Mouse (Mus musculus): Measurements from ENCODE around the gene Fndc10. TPM values are rescaled to one million over a fixed set of nuclear protein-coding genes. Genes with fewer than 3 reads are reported as not detected.
A peak's percentile ranks its signal among the peaks of the same experiment; 100 is the strongest.
"Not testable (repeated sequence)": the region's sequence is repeated elsewhere in the genome, so short reads cannot be mapped to it uniquely, and the experiment has no call there.

Fndc10 gene
- total RNA-seq, 2 experiments from 2014 or later: 1.6 to 2.4 TPM

- ATAC-seq (replicated peaks; ENCODE audit: poor library complexity): 0 out of 2 replicates have a peak, but pooled peaks have one; percentile 23
Measured at GRCm38 (mm10) chr4:155683670-155684277, 10.4 kb upstream of the Fndc10 start.

GRCm38 (mm10) chr4:155687764-155688163 is 6.4 kb upstream of the Fndc10 start:
- ATAC-seq (replicated peaks; ENCODE audit: poor library complexity): not testable (repeated sequence)

DNA sequence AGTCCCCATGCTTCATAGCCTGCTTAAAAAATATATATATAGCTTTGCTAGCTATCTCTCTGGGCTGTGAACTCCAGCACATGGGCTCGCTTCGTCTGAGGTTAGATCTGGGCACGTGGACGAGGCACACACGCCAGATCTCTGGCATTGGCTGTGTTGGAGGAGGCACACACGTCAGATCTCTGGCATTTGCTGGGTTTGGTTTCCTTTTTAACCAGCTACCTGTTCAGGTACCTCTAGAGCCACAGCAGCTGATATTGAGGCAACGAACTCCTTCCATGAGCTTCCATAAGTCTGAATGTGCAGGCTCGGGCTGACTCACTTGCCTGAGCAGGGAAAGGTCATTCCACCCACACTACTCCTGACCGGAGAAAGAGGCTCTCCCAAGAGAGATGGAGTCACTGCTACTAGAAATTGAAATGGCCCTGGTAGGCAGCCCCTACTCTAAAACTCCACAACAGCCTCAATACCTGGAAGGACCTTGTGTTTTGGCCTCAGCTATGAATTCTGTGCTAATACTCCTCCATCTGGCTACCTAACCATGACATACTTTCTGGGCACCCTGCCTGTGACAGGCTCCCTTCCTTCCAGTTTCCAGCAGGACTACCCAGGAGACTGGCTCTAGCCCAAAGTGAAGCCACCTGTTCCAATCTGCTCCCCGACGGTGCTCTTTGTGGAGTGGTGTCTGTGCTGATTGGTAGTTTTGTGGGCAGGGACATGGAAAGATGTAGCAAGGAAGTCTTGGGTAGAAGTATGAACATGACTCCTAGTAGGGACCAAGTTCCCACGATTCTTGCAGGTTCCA is 3.4 kb upstream of the Fndc10 start:
- no peak for ATAC-seq (replicated peaks; ENCODE audit: poor library complexity)

DNA sequence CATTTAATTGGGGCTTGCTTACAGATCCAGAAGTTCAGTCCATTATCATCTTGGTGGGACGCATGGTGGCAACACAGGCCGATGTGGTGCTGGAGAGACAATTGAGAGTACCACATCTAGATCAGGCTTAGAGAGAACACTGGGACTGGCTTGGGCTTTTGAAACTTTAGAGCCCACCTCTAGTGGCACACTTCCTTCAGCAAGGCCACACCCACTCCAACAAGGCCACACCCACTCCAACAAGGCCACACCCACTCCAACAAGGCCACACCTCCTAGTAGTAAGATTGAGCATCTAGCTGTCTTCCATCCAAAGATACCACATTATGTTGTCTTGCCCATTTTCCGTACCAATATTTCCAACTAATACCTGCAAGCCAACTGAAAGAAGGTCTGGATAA is 1.7 kb upstream of the Fndc10 start:
- peak; percentile 26; the same call in 1 of the 2 replicates for ATAC-seq (replicated peaks; ENCODE audit: poor library complexity)

- peak; percentile 76 for ATAC-seq (replicated peaks; ENCODE audit: poor library complexity)
Measured at GRCm38 (mm10) chr4:155694482-155695401, 600 bp downstream of the Fndc10 start.

DNA sequence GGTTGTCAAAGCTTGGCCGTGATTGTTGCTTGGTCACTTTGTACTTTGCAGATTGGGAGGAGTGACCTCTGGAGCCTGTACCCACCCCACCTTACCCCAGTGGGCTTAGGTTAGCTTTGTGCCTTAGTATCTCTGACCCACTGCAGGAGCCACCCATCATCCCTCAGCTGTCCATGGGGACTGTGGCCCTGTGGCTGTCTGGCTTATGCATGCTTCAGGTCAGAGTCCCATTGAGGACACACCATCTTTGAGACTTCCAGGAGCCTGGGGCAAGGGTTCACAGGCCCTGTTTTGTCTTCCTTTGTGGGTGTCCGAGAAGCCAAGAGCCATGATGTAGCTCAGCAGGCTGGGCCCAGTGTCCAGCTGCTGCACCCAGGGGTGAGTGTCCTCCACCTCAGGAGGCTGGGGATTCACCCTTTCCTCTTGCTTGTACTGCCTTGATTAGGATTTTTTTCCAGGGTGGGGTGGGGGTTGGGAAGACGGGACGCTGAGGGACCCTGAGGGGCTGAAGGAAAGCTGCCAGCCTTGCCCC is 1.5 kb downstream of the Fndc10 start:
- no peak for ATAC-seq (replicated peaks; ENCODE audit: poor library complexity)

DNA sequence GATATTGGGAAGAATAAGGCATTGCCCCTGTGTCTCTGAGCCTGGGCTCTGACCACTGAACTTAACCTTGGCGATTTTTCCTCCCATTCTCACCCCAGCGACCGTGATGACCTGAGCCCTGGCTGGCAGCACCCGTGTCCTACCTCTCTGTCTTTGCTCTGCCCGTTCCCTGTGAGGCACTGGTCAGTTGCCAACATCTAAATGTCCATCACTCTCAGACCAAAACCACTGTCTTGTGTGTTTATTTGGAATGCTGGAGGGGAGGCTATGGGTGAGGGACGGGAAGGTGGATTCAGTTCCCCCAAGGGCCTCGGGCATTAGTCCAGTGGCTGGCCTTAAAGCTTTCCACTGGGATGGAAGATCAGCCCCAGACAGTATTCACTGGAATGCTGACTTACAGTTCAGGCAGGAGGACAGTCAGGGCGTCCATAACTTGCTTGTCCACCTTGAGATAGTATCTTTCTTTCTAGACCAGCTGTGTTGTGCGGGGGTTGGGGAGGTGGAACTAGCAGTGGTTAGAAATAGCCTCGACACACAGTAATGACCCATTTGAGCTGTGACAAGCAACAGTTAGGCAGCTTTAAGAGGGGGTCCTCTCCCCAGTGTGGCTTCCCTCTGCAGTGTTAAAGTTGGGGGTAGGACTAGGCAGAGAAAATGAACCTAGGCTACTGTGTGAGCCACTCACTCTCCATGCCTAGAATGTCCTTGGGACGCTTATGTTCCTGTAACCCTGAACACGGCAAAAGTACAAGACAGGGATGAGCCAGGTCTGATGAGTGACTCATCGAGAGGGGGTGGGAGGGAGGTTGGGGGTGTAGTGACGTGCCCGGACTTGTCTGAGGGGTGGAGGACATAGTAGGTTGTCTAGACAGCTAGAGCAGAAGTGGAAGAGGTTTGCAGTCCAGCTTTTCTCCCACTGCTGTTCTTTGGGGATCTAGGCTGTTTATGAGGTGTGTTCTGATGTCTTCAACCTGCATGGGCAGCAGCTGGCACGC is 2.4 kb downstream of the Fndc10 start:
- ATAC-seq (replicated peaks; ENCODE audit: poor library complexity): no peak

GRCm38 (mm10) chr4:155700425-155700824 is 6.3 kb downstream of the Fndc10 start:
- ATAC-seq (replicated peaks; ENCODE audit: poor library complexity): peak; percentile 33; the same call in 1 of the 2 replicates

DNA sequence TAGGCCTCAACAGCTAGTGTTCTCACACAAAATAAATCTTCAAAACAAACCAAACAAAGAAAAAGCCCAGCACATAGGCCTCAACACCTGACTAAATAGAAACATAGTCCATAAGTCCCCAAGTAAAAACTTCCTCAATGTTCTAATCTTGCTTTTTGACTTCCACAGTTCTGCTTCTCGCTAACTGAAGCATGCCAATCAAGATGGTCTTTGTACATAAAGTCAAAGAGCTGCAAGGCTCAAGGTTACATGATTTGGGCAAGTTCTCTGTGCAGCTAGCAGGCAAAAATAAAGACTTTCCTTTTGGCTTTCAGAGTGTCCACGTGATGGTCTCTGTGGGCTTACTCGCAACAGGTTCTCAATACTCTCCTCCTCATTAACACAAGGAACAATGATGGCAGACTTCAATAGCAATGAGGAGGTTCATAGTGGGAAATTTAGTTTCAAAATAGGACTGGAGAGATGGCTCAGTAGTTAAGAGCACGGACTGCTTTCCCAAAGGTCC is 9.3 kb downstream of the Fndc10 start:
- ATAC-seq (replicated peaks; ENCODE audit: poor library complexity): no peak

DNA sequence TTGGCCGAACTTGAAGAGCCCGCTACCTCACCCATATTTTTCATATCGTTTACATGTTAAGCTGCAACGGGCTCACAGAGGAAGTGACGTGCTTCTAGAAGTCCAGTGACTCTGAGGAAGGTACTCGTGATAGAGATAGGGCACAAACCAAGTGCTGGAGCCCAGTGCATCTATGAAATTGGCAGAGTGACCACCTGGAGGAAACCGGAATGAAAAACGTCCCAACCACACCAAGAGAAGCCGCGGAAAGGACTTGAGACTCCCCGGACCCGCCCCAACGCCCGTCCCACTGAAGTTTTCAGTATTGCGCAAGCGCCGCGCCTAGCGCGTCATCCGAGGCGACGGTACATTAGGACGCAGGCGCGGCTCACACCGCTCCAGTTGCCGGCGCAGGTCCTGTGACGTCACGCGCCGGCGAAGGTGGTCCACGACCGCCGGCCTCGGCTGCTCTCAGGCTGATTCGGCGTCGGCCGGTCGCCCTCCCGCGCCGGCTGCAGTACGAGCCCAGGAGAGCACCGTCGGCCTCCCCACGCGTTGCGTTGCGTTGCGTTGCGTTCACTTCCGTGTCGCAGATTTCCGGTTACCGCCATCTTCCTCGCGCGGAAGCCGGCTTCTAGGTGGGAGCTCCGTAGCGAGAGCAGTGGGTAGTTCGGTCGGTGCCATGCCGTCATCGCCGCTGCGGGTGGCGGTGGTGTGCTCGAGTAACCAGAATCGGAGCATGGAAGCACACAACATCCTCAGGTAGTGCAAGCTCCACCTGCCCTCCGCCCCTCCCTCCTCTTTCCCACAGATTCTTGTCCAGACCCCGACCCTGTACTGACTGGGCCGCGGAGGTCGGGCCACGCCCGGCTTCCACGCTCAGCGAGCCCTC is 10.8 kb downstream of the Fndc10 start, which contains the start of gene Ssu72:
Gene Ssu72, plus strand, starts transcription at position 80 of the 871 bp plus-strand sequence.
- ATAC-seq (replicated peaks; ENCODE audit: poor library complexity): peak; percentile 79

DNA sequence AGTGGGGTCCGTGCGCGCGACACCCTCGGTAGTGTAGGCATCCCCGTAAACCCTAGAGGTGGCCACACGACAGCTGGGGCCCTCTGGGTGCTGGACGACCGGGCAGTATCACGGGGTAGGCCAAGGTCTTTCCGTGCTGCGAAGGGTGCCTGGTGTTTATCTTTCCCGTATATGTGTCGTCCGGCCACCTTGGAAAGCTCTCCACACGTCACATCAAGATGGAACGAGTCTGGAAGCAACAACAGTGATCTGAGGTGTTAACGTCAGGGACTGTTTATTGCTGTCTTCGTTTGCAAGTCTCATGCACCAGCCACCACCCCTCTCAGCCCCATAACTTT is 11.4 kb downstream of the Fndc10 start:
- ATAC-seq (replicated peaks; ENCODE audit: poor library complexity): peak; percentile 38

DNA sequence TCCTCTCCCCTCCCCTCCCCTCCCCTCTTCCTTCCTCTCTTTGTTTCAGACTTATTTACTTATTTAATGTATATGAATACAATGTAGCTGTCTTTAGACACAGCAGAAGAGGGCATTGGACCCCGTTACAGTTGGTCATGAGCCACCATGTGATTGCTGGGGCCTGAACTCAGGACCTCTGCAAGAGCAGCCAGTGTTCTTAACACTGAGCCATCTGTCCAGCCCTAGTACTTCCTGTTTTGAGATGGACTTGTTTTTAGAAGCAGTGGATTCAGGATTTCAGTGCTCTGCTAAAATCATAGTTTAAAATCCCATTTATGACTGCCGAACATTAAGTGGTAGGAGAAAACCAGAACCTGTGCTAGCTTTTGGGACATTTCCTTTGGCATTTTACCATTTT is 14.4 kb downstream of the Fndc10 start:
- ATAC-seq (replicated peaks; ENCODE audit: poor library complexity): no peak

DNA sequence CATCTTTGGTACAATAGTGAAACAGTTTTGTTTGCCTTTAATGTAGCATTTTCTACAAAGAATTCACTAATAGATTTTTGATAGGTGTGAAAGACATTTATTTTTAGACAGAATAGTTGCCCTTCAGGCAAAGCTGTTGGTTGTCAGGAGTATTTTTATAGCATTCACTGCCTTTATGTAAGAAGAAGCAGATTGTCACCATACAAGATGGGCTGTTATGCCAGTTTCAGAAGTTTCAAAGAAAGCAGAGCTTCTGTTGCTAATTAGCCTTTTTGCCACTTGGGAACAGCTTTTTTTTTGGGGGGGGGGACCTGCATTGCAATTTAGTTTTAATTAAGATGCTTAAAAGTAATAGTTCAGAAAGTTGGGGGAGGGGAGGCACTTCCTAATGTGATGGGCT is 14.8 kb downstream of the Fndc10 start:
- ATAC-seq (replicated peaks; ENCODE audit: poor library complexity): no peak

DNA sequence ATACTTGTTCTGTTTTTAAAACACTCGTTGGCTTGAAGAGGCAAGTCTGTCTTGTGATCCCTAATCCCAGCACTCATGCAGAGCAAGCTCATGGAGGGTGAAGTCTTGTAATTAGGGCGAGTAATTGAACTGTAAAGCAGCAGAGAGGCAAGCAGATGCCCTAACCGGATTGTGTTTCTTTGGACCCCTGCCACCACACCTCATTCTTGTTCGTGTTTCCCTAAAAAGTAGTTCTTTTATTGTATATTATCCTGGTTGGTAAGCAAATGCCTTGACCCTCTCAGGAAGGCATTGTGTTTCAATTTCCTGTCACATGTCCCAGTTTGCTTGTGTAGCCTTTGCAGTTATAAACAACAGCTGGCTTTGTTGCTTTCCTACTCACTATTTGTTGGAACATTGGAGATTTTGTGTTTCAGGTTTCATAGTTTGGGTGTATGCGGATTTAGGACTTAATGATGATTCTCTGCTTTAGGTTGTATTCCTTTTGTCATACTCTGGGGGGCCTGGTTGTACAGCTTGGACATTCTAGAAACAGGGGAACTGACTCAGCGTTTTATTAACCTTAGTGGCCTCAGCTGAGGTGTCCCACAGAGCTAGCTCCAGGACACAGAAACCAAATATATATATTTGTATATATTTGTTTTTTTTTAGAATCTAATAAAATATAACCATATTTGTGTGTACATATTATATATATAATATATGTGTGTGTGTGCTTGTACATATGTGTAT is 16.5 kb downstream of the Fndc10 start:
- peak; percentile 37; the same call in 1 of the 2 replicates for ATAC-seq (replicated peaks; ENCODE audit: poor library complexity)

DNA sequence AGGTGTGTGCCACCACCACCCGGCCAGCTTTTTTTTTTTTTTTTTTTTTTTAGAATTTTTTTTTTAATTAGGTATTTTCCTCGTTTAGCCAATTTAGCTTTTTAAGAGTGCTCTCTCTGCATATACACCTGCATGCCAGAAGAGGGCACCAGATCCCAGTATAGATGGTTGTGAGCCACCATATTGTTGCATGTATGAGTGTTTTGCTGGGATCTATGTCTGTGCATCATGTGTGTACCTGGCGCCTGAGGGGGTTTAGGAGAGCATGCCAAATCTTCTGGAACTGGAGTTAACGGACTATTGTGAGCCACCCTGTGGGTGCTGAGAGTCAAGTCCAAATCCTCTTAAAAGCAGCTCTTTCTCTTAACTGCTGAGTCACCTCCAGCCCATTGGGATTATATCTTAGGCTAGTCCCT is 27.5 kb downstream of the Fndc10 start:
- ATAC-seq (replicated peaks; ENCODE audit: poor library complexity): peak; percentile 84

DNA sequence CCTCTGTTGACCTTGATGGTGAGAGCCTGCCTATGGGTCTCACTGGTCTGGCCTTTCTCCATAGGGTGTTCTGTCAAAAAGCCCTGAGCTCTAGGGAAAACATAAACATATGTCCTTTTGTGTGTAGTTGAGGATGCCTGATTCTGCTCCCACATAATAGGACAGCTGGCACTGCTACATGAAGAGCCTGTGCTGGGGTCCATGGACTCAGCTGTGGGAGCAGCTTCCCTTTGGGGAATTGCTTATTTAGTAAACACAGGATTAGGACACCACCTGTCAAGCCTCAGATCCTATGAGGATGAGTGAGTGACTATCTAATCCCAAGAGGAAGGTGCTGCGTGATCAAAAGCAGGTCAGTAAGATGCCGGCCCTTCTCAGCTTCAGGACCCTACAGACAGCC is 33.9 kb downstream of the Fndc10 start:
- no peak for ATAC-seq (replicated peaks; ENCODE audit: poor library complexity)

DNA sequence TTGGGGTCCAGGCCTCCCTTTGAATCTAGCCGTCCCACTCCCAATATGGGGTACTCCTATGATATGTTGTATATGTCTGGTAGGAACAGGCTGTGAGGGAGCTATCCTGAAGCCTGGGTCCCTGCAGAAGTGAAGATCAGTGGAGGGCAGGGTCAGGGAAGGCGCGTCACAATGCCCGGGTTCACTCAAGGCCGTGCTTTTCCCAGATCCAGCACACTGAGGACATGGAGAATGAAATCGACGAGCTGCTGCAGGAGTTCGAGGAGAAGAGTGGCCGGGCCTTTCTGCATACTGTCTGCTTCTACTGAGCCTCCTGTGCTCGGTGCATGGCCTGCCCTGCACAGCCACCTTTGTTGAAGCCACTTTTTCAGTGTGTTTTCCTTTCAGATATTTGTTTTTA is 39.1 kb downstream of the Fndc10 start:
- ATAC-seq (replicated peaks; ENCODE audit: poor library complexity): no peak

DNA sequence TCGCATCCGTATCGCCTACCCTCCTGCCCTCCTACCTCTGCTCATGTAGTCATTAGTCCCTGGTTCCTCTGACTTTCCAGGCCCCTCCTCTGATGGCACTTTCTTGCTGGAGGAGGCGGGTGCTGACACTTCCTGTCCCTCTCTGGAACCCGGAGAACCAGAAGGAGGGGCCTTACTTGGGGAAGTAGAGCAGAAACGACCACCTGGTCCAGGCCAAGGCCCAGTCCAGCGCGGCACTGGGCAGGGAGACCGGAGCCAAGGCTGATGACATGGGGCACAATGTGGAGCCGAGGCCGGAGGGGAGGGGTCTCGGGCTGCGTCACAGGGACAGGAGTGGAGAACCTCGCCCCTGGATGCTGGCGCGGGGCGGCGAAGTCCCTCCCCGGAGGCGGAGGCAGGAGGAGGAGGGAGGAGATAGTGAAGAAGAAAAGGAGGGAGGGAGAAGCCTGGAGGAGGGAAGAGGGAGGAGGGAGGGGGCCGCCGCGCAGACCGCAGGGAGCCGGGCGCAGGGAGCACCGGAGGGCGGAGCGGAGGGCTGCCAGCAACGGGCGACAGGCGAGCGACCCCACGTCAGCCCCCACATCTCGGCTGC is 40.3 kb downstream of the Fndc10 start, which contains the start of gene Tmem240:
Gene Tmem240, plus strand, starts transcription at position 451 of the 592 bp plus-strand sequence.
- peak; percentile 87 for ATAC-seq (replicated peaks; ENCODE audit: poor library complexity)

Data from megakaryocyte progenitor cell, adult 5-6 weeks (primary cell).